In the genomic region with DNA sequence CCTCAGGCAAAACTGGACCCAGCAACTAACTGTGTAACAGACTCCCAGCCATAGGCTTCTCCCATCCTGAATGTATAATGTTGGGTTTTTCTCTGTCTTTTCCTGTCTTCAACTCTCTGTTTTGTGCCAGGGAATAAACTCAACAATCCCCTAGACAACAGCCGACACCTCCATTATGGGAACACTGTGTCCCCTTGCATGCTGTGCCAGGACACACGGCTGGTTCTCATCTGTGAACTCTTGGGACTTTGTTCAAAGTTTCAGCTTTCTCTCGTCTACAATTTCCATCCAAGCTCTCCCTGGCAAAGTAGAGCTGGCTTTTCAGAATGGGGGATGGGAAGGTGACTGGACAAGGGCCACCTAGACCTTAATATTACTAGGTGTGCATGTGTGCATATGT, we compare ENCODE assay signal across 25 mouse cellular contexts. TPM values are rescaled to one million over a fixed set of nuclear protein-coding genes. Genes with fewer than 3 reads are reported as not detected.
DNase-seq lines count a peak whose midpoint lies in the region; ATAC-seq and TF ChIP-seq lines count a peak whose summit lies in the region.
"Had no signal": no experiment of that assay in that cellular context is flagged by ENCODE, and none has a peak within 500 bp of the region (broad histone marks: within the 10 kb centered on the region; RNA-seq: fewer than 3 reads in every experiment).

No protein-coding gene starts in this region.

- intact Hi-C loops in left cerebral cortex, postnatal 10 days (cut with DNase I), result no loop called here

- no peak overlapping the region for H3K4me2 ChIP-seq in heart, embryonic 12.5 days
- no peak overlapping the region for H3K4me2 ChIP-seq in lung, embryonic 14.5 days
- no peak overlapping the region for H3K4me2 ChIP-seq in intestine, postnatal 0 days (replicated peaks; ENCODE audit: low read depth)
- H3K4me2 ChIP-seq: embryonic facial prominence, embryonic 13.5 days; forebrain, embryonic 13.5 days; heart, embryonic 11.5 days; hindbrain, embryonic 15.5 days; liver, embryonic 15.5 days; midbrain, embryonic 11.5 days; neural tube, embryonic 15.5 days had no signal

- peaks cover 23% of the 10 kb centered on the region for H3K27me3 ChIP-seq in heart, embryonic 12.5 days (replicated peaks)
- no peaks in the 10 kb centered on the region for H3K27me3 ChIP-seq in lung, embryonic 14.5 days (ENCODE audit: insufficient read depth, low read length)
- H3K27me3 ChIP-seq in intestine, postnatal 0 days (replicated peaks; ENCODE audit: control insufficient read depth, insufficient read depth, low read length), result no peaks in the 10 kb centered on the region
- H3K27me3 ChIP-seq: embryonic facial prominence, embryonic 13.5 days; hindbrain, embryonic 15.5 days; liver, embryonic 15.5 days; neural tube, embryonic 15.5 days had no signal

- H3K4me3 ChIP-seq in heart, embryonic 12.5 days, result no peak overlapping the region
- no peak overlapping the region for H3K4me3 ChIP-seq in lung, embryonic 14.5 days (ENCODE audit: low read depth, low read length)
- no peak overlapping the region for H3K4me3 ChIP-seq in lung, adult 2 months (replicated peaks; ENCODE audit: extremely low read depth, low read depth, low read length)
- no peak overlapping the region for H3K4me3 ChIP-seq in intestine, postnatal 0 days (ENCODE audit: low read depth, low read length)
- H3K4me3 ChIP-seq: embryonic facial prominence, embryonic 13.5 days; erythroblast, embryonic 14.5 days; forebrain, embryonic 13.5 days; hindbrain, embryonic 15.5 days; limb, embryonic 10.5 days; liver, embryonic 15.5 days; neural tube, embryonic 15.5 days had no signal

- H3K4me1 ChIP-seq in heart, embryonic 12.5 days (replicated peaks), result peaks cover 19% of the 10 kb centered on the region
- H3K4me1 ChIP-seq in lung, embryonic 14.5 days (ENCODE audit: insufficient read depth), result peaks cover 16% of the 10 kb centered on the region; the same call in 1 of the 2 replicates
- 0 out of 2 replicates have a peak, but pooled peaks cover 3% of the 10 kb centered on the region for H3K4me1 ChIP-seq in lung, adult 2 months (ENCODE audit: control insufficient read depth, insufficient read depth, low read length)
- H3K4me1 ChIP-seq in intestine, postnatal 0 days (replicated peaks; ENCODE audit: control insufficient read depth, insufficient read depth, low read length), result no peaks in the 10 kb centered on the region
- H3K4me1 ChIP-seq: liver, embryonic 15.5 days had no signal

- no peak for TF ChIP-seq POLR2A in lung, adult 2 months (IDR thresholded peaks at IDR 0.05; ENCODE audit: borderline replicate concordance, extremely low read depth, low read depth, low read length)

- no peak for ATAC-seq in heart, embryonic 12.5 days (ENCODE audit: insufficient number of reproducible peaks, low FRiP score)
- ATAC-seq in lung, embryonic 14.5 days (ENCODE audit: insufficient read depth), result no peak
- ATAC-seq in intestine, postnatal 0 days, result no peak
- ATAC-seq: intestine, embryonic 16.5 days had no signal

- DNase-seq in heart, adult 8-10 months (ENCODE audit: low spot score), result peak; percentile 9
- DNase-seq in lung, embryonic 14.5 days, result peak; percentile 40
- no peak for DNase-seq in lung, adult 2 months
- DNase-seq in lung, postnatal 10 days, result peak; percentile 75
- peak; percentile 61 for DNase-seq in lung, postnatal 36 days
- no peak for DNase-seq in left cerebral cortex, postnatal 10 days (ENCODE audit: extremely low spot score in 1 of 2, low spot score in 2 of 2)
- DNase-seq: adrenal gland, adult 2 months; cerebellum, adult 18-20 months; gastrocnemius, postnatal 36 days; liver had no signal

- no peak overlapping the region for H3K27ac ChIP-seq in heart, embryonic 12.5 days (ENCODE audit: poor library complexity, severe bottlenecking)
- no peak overlapping the region for H3K27ac ChIP-seq in lung, embryonic 14.5 days (ENCODE audit: low read depth)
- H3K27ac ChIP-seq in intestine, postnatal 0 days (ENCODE audit: low read depth, low read length), result no peak overlapping the region
- H3K27ac ChIP-seq: embryonic facial prominence, embryonic 13.5 days; forebrain, embryonic 13.5 days; hindbrain, embryonic 15.5 days; kidney, postnatal 0 days; limb, embryonic 10.5 days; liver, embryonic 15.5 days; neural tube, embryonic 15.5 days had no signal

- H3K9me3 ChIP-seq in heart, embryonic 12.5 days (replicated peaks), result no peaks in the 10 kb centered on the region
- no peaks in the 10 kb centered on the region for H3K9me3 ChIP-seq in lung, embryonic 14.5 days (ENCODE audit: low read depth, low read length)
- no peaks in the 10 kb centered on the region for H3K9me3 ChIP-seq in intestine, postnatal 0 days (ENCODE audit: control insufficient read depth)
- H3K9me3 ChIP-seq: embryonic facial prominence, embryonic 13.5 days; forebrain, embryonic 13.5 days; hindbrain, embryonic 15.5 days; limb, embryonic 10.5 days; liver, embryonic 15.5 days; neural tube, embryonic 15.5 days had no signal

- no peaks in the 10 kb centered on the region for H3K36me3 ChIP-seq in heart, embryonic 12.5 days
- H3K36me3 ChIP-seq in lung, embryonic 14.5 days (ENCODE audit: insufficient read depth), result no peaks in the 10 kb centered on the region
- no peaks in the 10 kb centered on the region for H3K36me3 ChIP-seq in intestine, postnatal 0 days (ENCODE audit: control insufficient read depth, insufficient read depth)
- H3K36me3 ChIP-seq: embryonic facial prominence, embryonic 13.5 days; hindbrain, embryonic 15.5 days; limb, embryonic 10.5 days; liver, embryonic 15.5 days; neural tube, embryonic 15.5 days had no signal

- H3K9ac ChIP-seq in heart, embryonic 12.5 days, result no peak overlapping the region
- no peak overlapping the region for H3K9ac ChIP-seq in lung, embryonic 14.5 days
- H3K9ac ChIP-seq in intestine, postnatal 0 days (ENCODE audit: low read depth, low read length), result no peak overlapping the region
- H3K9ac ChIP-seq: embryonic facial prominence, embryonic 13.5 days; forebrain, embryonic 13.5 days; hindbrain, embryonic 15.5 days; liver, embryonic 15.5 days; neural tube, embryonic 15.5 days had no signal

- 72% methylated on average over 3 of the region's 3 CpGs for whole genome bisulfite sequencing in heart, embryonic 12.5 days
- WGBS in lung, embryonic 14.5 days, result 30% methylated on average over 3 of the region's 3 CpGs
- WGBS in lung, adult 2 months, result 54% methylated on average over 3 of the region's 3 CpGs
- WGBS in intestine, postnatal 0 days, result 67% methylated on average over 3 of the region's 3 CpGs

- no peak for TF ChIP-seq CTCF in lung, embryonic 14.5 days (IDR thresholded peaks at IDR 0.05; ENCODE audit: low read depth)
- TF ChIP-seq CTCF in lung, adult 2 months (IDR thresholded peaks at IDR 0.05; ENCODE audit: insufficient read depth, low read length), result no peak
- TF ChIP-seq CTCF in intestine, postnatal 0 days (IDR thresholded peaks at IDR 0.05; ENCODE audit: low read depth), result no peak

RNA-seq across cellular contexts. Expression of a gene that starts 56.1 kb away (rescaled TPM):
- total RNA-seq in heart, adult 8-10 months (2022), result not detected
- polyA plus RNA-seq in heart, embryonic 12.5 days (2016; fragmentation: Nextera tagmentation; extraction: Ambion mirVana), result 2.1 and 2.7 TPM in 2 replicates
- polyA plus RNA-seq in lung, embryonic 14.5 days (2014; fragmentation: Nextera tagmentation; extraction: Ambion mirVana), result 0.14 and 0.83 TPM in 2 replicates
- polyA plus RNA-seq in lung, adult 2 months (2012; rRNA removed), result 0.62 and 0.71 TPM in 2 replicates
- 10 to 100 TPM; 47.2 to 57.0 TPM for total RNA-seq in left cerebral cortex, postnatal 10 days (2021)
- polyA plus RNA-seq in intestine, postnatal 0 days (2015; fragmentation: Nextera tagmentation; extraction: Ambion mirVana), result 1.8 and 1.9 TPM in 2 replicates
- total RNA-seq: adrenal gland, adult 2 months; MEL had no signal
- polyA plus RNA-seq: C2C12; erythroblast, embryonic 14.5 days had no signal

Comparison
In these comparisons a context has a peak if more than half of its experiments do, and no peak if none do; other contexts are left out.
1. DNase-seq: peak in heart, adult 8-10 months (single experiment), lung, embryonic 14.5 days (single experiment), lung, postnatal 10 days (single experiment) and lung, postnatal 36 days (single experiment); none in lung, adult 2 months (single experiment) and left cerebral cortex, postnatal 10 days (0 of 2).